Mouse (Mus musculus): ENCODE data around the gene Vwc2.

GRCm38 (mm10) chr11:11116736-11117135, 2.7 kb downstream of the Vwc2 start:
- no peak for TF ChIP-seq POLR2A (IDR thresholded peaks at IDR 0.05; ENCODE audit: insufficient read depth, low read length)
- no peak for TF ChIP-seq CTCF (IDR thresholded peaks at IDR 0.05; ENCODE audit: low read depth, low read length)
